Mouse (Mus musculus) kidney, embryonic 16.5 days (tissue): ENCODE data around the gene Snrpc. TPM values are rescaled to one million over a fixed set of nuclear protein-coding genes. Genes with fewer than 3 reads are reported as not detected.
"Not testable (repeated sequence)": the region's sequence is repeated elsewhere in the genome, so short reads cannot be mapped to it uniquely, and the experiment has no call there.

ENCODE experiments used
- ATAC-seq: fragments of 200-750 bp; cut with Nextera tagmentation; 2 replicates; pipeline ENCODE4 v1.8.0; 2017; ENCODE audit warnings: moderate TSS enrichment; ENCODE audit not compliant: low FRiP score, low TSS enrichment
- H3K27ac ChIP-seq: fragments of 300-500 bp; sonication (generic); 2 replicates; pipeline ENCODE4 v1.5.1; 2014; ENCODE audit warnings: low read length
- H3K27me3 ChIP-seq: fragments of 300-500 bp; sonication (generic); 2 replicates; pipeline ENCODE4 v1.6.1; 2014; ENCODE audit warnings: low read length, control low read depth, mixed read lengths; ENCODE audit not compliant: insufficient read depth
- H3K36me3 ChIP-seq: fragments of 300-500 bp; sonication (generic); 2 replicates; pipeline ENCODE4 v1.6.1; 2014; ENCODE audit warnings: low read length, control low read depth, mixed read lengths; ENCODE audit not compliant: insufficient read depth
- H3K4me1 ChIP-seq: fragments of 300-500 bp; sonication (generic); 2 replicates; pipeline ENCODE4 v1.6.1; 2014; ENCODE audit warnings: low read length, control low read depth, mixed read lengths; ENCODE audit not compliant: insufficient read depth
- H3K4me2 ChIP-seq: fragments of 300-500 bp; sonication (generic); replicated peaks from 2 replicates; pipeline ENCODE4 v1.6.1; 2014; ENCODE audit warnings: low read depth, low read length
- H3K4me3 ChIP-seq: fragments of 300-500 bp; sonication (generic); 2 replicates; pipeline ENCODE4 v1.5.1; 2014; ENCODE audit warnings: mild to moderate bottlenecking, low read length
- H3K9ac ChIP-seq: fragments of 300-500 bp; sonication (generic); replicated peaks from 2 replicates; pipeline ENCODE4 v1.6.1; 2014; ENCODE audit warnings: low read length
- H3K9me3 ChIP-seq: fragments of 300-500 bp; sonication (generic); 2 replicates; pipeline ENCODE4 v1.6.1; 2016; ENCODE audit warnings: low read length, control low read depth
- WGBS: fragments of 180-500 bp; shearing (Covaris S2); extraction: QIAGEN DNeasy Blood & Tissue Kit; methylation state at CpG from one replicate; pipeline ENCODE4 v1.1.7; 2014; 5-methylcytosine and 5-hydroxymethylcytosine counted together
- polyA plus RNA-seq: library from polyadenylated mRNA; unstranded; fragments of >200 nt; fragmentation: Nextera tagmentation; extraction: Ambion mirVana; gene quantifications from 2 replicates; pipeline ENCODE4 v1.2.1, GENCODE M21; 2015

Gene Snrpc
- 286 and 293 TPM in 2 replicates for polyA plus RNA-seq

DNA sequence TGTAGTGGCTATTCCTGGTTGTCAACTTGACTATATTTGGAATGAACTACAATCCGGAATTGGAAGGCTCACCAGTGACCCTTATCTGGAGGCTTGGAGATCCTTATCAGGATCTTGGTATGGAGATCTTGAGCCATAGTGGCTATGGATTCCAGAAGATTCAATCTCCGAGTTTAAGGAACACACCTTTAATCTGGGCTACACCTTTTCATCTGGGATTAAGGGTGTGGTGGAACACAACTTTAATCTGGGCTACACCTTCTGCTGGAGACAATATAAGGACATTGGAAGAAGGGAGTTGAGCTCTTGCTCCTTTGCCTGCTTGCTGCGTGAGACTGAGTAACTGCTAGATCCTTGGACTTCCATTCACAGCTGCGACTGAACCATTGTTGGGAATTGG lies at the start of gene Snrpc:
Gene Snrpc (plus strand): TSS at position 301 of the 400 bp plus-strand sequence.
- H3K4me3 ChIP-seq, ATAC-seq, H3K9me3 ChIP-seq, H3K36me3 ChIP-seq, H3K27ac ChIP-seq, H3K27me3 ChIP-seq: not testable (repeated sequence)
- Histone ChIP-seq H3K9ac (peak within 1 kb of the TSS; percentile 79; the same call in 1 of the 2 replicates), H3K4me1 (peaks cover 11% of the 10 kb centered on the region), H3K4me2 (peak within 1 kb of the TSS; percentile 93)
- WGBS, result 60% methylated on average over 3 of the region's 4 CpGs

DNA sequence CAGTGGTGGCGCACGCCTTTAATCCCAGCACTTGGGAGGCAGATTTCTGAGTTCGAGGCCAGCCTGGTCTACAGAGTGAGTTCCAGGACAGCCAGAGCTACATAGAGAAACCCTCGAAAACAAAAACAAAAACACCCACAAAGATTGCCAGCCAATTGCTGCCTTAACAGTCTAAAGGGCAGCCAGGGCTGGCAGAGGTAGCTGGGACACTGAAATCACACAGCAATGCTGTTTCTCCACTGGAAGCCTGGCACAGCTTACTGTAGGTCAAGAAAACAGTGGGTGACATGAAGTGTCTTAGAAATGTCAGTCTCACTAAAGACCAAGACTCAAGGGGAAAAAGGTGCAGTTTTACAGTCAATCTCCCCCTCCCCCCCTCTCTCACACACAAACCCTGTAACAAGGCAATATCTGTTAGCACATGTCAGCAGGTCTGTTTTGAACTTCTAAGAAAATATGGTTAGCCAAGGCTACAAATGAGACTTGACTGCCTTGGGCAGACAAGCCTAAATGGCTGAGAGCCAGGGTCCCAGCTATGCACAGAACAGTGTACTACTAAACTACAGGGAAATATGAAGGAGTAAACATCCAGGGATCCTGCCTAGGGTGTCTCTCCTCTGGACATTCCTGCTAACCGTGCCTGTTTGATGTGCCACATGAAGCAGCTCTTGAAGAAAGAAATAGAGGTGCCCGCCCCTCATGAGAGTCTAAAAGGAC lies 49.3 kb upstream of the Snrpc start:
- Histone ChIP-seq H3K4me1 (no peaks in the 10 kb centered on the region; the same call in 1 of the 2 replicates), H3K4me3 (no peak overlapping the region), H3K27me3 (no peaks in the 10 kb centered on the region), H3K4me2 (no peak overlapping the region), H3K36me3 (peaks cover 23% of the 10 kb centered on the region; the same call in 1 of the 2 replicates), H3K27ac (no peak overlapping the region), H3K9ac (no peak overlapping the region), H3K9me3 (no peaks in the 10 kb centered on the region)
- 92% methylated on average over 6 of the region's 6 CpGs for WGBS
- ATAC-seq, result no peak

DNA sequence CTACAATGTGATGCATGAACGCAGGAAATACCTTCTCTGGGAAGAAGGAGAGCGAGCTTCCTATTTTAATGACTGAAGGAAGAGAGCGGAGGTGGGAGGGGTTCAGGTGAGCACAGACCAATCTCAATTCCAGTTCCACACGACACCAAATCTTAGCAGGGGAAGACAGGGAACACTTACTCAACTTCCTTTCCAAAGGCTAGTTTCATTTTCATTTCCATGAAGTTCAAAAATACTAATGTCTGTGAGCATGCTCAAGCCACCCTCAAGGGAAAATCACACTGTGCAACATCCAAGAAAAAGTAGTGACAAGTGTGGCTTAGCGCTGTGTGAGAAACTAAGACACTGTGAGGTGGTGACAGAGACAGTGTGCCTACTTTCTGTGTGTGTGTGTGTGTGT lies 47.9 kb upstream of the Snrpc start:
- no peak for ATAC-seq
- Histone ChIP-seq H3K9me3 (no peaks in the 10 kb centered on the region), H3K4me3 (no peak overlapping the region), H3K4me2 (no peak overlapping the region), H3K27me3 (no peaks in the 10 kb centered on the region), H3K27ac (no peak overlapping the region), H3K4me1 (no peaks in the 10 kb centered on the region; the same call in 1 of the 2 replicates), H3K9ac (no peak overlapping the region), H3K36me3 (peaks cover 13% of the 10 kb centered on the region; the same call in 1 of the 2 replicates)
- 68% methylated on average over 5 of the region's 5 CpGs for WGBS

DNA sequence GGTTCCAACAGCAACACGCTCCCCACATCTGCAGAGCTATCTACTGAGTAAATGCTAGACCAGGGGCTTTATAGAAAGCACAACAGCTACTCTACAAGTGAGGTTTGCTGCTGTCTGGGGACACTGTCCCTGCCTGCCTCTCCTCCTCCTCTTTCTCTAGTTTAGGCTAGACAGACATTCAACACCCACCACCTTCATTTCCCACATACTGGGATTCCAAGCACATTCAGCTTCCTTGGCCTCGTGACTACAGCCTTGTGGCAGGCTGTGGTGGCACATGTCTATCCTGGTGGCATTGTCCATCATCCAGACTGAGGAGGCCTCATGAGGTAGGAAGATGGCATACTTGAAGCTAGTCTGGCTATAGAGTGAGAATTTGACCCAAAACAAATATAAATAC lies 47.0 kb upstream of the Snrpc start:
- H3K4me2 ChIP-seq, result no peak overlapping the region
- no peaks in the 10 kb centered on the region; the same call in 1 of the 2 replicates for H3K4me1 ChIP-seq
- no peak overlapping the region for H3K4me3 ChIP-seq
- no peak overlapping the region for H3K9ac ChIP-seq
- peaks cover 4% of the 10 kb centered on the region; the same call in 1 of the 2 replicates for H3K36me3 ChIP-seq
- H3K27me3 ChIP-seq, result no peaks in the 10 kb centered on the region
- ATAC-seq, result no peak
- WGBS, result 82% methylated on average over 2 of the region's 2 CpGs
- H3K9me3 ChIP-seq, result no peaks in the 10 kb centered on the region
- H3K27ac ChIP-seq, result no peak overlapping the region

DNA sequence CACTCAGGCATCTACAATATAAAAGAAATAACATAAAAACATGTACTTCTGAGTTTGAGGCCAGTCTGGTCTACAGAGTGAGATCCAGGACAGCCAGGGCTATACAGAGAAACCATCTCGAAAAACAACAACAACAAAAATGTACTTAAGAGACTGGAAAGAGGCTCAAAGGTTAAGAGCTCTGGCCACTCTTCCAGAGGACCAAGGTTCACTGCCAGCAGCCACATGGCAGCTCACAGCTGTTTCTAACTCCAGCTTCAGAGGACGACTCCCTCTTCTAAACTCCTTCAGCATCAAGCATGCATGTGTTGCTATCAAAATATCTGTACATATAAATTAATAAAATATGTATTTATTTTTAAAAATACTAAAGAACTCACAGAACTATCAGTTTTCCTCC lies 46.4 kb upstream of the Snrpc start:
- Histone ChIP-seq H3K27me3 (no peaks in the 10 kb centered on the region), H3K27ac (no peak overlapping the region), H3K36me3 (peaks cover 2% of the 10 kb centered on the region; the same call in 1 of the 2 replicates), H3K4me2 (no peak overlapping the region), H3K4me3 (no peak overlapping the region), H3K4me1 (peaks cover 2% of the 10 kb centered on the region), H3K9me3 (no peaks in the 10 kb centered on the region), H3K9ac (no peak overlapping the region)
- no peak for ATAC-seq
- 70% methylated on average over 2 of the region's 2 CpGs for WGBS

DNA sequence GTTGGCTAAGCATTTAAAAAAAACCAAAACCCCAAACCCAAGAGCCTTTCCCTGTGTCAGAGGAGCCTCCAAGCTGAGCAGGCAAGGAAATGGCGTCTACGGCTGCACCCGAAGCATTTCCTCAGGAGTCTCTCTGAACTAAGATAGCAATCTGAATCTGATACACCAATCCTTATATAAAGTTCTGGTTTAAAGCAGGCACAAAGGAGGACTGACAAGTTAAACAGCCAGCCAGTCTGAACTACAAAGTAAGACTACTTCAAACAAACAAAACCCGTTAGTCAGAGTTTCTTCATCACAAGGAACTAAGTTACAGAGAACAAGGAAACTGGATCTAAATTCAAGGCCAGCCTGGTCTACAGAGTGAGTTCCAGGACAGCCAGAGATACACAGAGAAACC lies 45.4 kb upstream of the Snrpc start:
- no peak overlapping the region for H3K4me3 ChIP-seq
- no peak for ATAC-seq
- no peaks in the 10 kb centered on the region for H3K9me3 ChIP-seq
- H3K27ac ChIP-seq, result no peak overlapping the region
- H3K36me3 ChIP-seq, result peaks cover 2% of the 10 kb centered on the region; the same call in 1 of the 2 replicates
- H3K4me2 ChIP-seq, result no peak overlapping the region
- peaks cover 11% of the 10 kb centered on the region for H3K4me1 ChIP-seq
- H3K27me3 ChIP-seq, result no peaks in the 10 kb centered on the region
- no peak overlapping the region for H3K9ac ChIP-seq
- 67% methylated on average over 4 of the region's 4 CpGs for WGBS

DNA sequence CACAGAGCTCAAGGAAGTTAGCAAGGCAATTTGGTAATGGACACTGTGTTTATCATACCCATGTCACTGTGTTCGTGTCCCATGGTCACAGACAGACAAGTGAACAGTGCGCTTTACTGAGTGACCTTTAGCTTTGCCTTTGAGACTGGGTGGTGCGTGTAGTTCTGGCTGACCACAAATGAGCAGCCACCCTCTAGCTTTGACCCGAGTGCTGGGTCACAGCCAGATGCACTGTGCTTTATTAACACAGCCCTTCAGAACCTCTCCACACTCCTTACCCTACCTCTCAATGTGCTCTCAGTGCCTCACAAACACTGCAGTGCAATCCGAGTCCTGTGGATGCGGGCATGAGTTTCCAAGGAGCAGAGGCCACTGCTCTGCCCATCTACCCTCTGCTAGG lies 44.8 kb upstream of the Snrpc start:
- H3K27ac ChIP-seq, result no peak overlapping the region
- H3K4me3 ChIP-seq, result no peak overlapping the region
- no peak for ATAC-seq
- H3K9ac ChIP-seq, result no peak overlapping the region
- H3K4me1 ChIP-seq, result peaks cover 18% of the 10 kb centered on the region
- H3K4me2 ChIP-seq, result no peak overlapping the region
- H3K27me3 ChIP-seq, result no peaks in the 10 kb centered on the region
- H3K36me3 ChIP-seq, result peaks cover 2% of the 10 kb centered on the region; the same call in 1 of the 2 replicates
- no peaks in the 10 kb centered on the region for H3K9me3 ChIP-seq
- 76% methylated on average over 6 of the region's 6 CpGs for WGBS

DNA sequence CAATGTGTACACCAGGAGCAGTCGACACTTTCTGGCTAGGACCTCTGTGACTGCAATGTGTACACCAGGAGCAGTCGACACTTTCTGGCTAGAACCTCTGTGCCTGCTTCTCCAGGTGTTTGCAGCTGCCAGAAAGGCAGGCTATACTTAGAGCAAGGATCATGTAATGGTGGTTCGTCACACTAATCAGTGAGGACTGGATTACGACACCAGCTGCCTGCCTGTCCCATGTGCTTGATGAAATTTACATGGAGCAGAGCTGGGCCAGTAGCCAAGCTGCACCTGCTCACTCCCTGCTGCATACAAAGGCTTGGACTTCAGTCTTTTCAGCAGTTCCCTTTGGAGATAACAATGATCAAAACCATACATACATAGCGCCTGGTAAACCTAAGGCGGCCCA lies 41.2 kb upstream of the Snrpc start:
- 44% methylated on average over 6 of the region's 6 CpGs for whole genome bisulfite sequencing
- Histone ChIP-seq H3K4me2 (peak overlapping the region; percentile 39), H3K9me3 (no peaks in the 10 kb centered on the region), H3K4me1 (peaks cover 42% of the 10 kb centered on the region), H3K36me3 (peaks cover 2% of the 10 kb centered on the region; the same call in 1 of the 2 replicates), H3K27ac (peak overlapping the region; percentile 61), H3K27me3 (no peaks in the 10 kb centered on the region), H3K4me3 (no peak overlapping the region), H3K9ac (peak overlapping the region; percentile 13)
- no peak for ATAC-seq

DNA sequence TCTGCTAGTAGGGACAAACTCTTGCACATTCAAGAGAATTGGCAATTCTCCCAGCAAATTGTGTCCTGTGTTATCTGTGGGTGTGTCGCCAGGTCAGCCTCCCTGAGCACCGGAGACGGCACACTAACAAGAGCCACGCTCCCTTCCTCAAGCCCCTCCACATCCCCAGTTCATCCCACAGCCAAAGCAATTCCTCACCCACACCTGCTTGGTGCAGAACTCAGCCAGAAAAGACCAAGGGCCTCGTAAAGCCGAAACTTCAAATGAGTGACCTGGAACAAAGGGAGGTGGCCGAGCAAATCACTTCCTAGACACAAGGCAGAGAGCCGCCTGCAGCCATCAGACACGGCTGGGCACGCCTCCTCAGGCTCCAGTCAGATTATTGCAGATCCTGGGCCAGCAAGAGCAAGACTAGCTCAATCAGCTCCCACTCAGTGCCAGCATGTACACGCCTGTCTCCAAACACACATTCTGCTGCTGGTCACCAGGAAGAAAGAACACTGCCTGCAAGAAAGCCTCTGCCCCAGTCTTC lies 40.5 kb upstream of the Snrpc start:
- peak; percentile 47; the same call in 1 of the 2 replicates for ATAC-seq
- WGBS, result 3% methylated on average over 11 of the region's 11 CpGs
- H3K4me3 ChIP-seq, result no peak overlapping the region

More for the DNA sequence above, 40.5 kb upstream of the Snrpc start:
- Histone ChIP-seq H3K4me2 (peak overlapping the region; percentile 39), H3K9ac (peak overlapping the region; percentile 13; the same call in 1 of the 2 replicates), H3K27ac (peak overlapping the region; percentile 61), H3K4me1 (peaks cover 42% of the 10 kb centered on the region), H3K27me3 (no peaks in the 10 kb centered on the region), H3K9me3 (no peaks in the 10 kb centered on the region), H3K36me3 (peaks cover 2% of the 10 kb centered on the region; the same call in 1 of the 2 replicates)
